Mouse (Mus musculus): ENCODE data around the gene Znrf1.

DNA sequence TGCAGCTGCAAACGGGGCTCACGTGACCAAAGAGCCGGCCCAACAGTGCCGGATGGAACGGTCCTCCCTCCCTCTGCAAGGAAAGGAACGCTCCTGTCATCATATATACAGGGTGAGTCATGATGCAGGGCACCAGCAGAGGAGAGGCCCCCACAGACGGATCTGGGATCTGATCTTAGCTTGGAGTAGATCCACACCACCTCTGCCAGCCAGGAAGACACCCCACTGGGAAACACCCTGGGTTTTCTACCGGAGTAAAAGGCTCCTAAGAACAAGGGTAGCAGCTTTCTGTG is 90.6 kb downstream of the Znrf1 start:
- TF ChIP-seq CTCF (IDR thresholded peaks at IDR 0.05; ENCODE audit: extremely low read depth, insufficient read depth, insufficient read length, insufficient replicate concordance) (no peak), POLR2A (IDR thresholded peaks at IDR 0.05; ENCODE audit: low read depth, low read length) (no peak)
